Mouse (Mus musculus): ENCODE results near the gene 2010300C02Rik. TPM values are rescaled to one million over a fixed set of nuclear protein-coding genes. Genes with fewer than 3 reads are reported as not detected.
"Not testable (repeated sequence)": the region's sequence is repeated elsewhere in the genome, so short reads cannot be mapped to it uniquely, and the experiment has no call there.

2010300C02Rik gene
- total RNA-seq, 1 experiment from 2014 or later = not detected

DNA sequence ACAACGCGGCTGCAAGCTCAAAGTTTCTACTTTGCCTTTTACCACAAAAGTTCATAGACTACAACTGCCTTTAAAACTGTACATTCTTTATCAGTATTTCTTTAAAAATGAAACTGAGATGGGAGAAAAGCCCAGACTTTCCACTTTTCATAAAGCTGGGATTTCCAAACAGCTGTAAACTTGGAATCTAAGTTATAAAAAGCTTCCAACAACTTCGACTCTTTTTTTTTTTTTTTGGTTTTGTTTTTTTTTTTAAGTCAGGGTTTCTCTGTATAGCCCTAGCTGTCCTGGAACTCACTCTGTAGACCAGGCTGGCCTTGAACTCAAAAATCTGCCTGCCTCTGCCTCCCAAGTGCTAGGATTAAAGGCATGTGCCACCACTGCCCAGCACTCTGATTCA is 125.1 kb downstream of the 2010300C02Rik start:
- ATAC-seq (replicated peaks; ENCODE audit: low read depth, poor library complexity, severe bottlenecking) = not testable (repeated sequence)

DNA sequence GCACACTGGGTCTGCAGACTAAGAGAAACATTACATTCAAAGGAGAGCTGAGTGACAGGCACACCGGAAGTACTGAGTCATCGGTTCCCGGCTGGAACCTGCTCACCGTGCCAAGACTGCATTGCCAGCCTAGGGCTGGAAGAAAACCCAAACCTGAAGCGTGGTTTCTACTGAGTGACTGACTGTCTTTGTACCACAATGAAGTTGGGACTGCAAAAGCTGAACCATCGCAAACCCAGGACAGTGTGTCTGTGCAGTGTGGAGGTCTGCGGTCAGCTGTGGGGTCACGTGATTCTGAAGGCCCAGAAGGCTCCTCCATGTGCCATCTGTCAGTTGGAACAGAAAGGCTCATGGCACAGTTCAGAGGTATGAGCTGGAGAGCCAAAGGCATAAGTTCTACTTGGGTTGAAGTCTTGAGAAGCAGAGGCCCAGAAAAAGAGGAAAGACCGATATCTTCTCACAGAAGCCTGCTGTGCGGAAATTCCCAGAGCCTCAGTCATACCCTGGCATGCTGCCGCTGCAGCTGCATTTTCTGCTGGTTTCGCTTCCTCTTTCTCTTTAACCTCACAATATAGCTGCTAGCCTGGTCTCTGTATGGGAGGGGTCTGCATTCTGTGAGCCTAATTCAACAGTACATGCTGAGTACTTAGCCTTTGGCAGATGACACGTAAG is 133.9 kb downstream of the 2010300C02Rik start:
- peak; percentile 86 for ATAC-seq (replicated peaks; ENCODE audit: low read depth, poor library complexity, severe bottlenecking)

DNA sequence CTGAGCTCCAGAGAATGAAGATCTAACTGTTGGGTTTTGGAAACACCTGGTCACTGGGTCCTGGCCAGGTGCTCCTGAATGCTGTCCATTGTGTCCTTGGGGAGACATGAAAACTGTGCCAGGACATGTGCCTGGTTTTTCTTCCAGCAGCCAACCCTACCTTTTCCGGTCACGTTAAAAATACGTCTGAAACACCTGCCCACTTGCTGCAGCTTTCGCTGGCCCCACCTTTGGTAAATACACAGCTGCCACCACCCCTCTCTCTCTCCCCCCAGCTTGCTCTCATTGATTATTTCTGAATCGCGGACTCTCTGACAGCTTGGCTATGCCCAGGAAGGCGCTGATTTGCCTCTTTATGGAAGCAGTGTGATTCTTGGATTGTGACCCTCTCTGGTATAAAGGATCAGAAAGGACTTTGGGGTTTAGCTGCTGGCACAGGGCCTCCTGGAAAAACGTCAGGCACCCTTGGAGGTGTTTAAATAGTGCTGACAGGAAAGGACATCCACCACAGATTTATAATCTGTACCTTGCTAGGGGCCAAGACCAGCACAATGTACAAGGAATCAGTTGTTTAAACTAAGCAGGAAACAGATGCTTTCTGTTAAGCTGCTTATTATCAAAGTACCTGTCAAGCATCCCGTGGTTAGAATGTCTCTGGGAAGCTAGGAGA is 136.0 kb downstream of the 2010300C02Rik start:
- no peak for ATAC-seq (replicated peaks; ENCODE audit: low read depth, poor library complexity, severe bottlenecking)

DNA sequence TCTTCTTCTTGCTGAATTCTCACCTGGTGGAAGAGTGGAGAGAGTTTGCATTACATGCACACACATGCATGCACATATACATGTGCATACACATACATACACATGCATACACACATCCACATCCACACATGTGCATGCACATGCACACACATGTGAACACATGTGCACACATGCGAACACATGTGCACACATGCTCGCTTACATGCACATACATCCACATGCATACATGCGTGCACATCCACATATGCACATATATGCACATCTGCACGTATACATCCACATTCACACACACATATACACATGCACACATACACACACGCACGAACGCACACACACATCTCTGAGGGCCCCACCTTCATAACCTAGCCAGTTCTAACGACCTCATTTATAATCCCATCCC is 136.7 kb downstream of the 2010300C02Rik start:
- no peak for ATAC-seq (replicated peaks; ENCODE audit: low read depth, poor library complexity, severe bottlenecking)

DNA sequence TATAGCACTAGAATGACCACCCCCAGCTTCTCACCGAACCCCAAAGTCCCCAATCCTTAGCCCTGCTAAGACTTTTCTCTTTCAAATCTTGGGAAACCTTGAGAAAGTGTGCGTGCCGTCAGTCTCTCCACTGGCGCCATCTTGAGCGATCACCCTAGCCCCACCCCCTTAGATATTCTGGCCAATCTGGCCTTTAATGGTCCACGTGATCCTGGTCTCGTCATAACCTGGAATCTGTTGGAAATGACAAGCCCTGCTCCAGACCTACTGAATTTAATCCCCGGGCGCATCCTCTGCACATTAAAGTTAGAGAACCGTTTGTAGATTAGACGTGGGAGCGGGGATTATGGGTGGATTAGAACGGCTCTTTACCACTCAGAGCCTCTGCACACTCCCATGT is 140.2 kb downstream of the 2010300C02Rik start:
- ATAC-seq (replicated peaks; ENCODE audit: low read depth, poor library complexity, severe bottlenecking) = no peak

DNA sequence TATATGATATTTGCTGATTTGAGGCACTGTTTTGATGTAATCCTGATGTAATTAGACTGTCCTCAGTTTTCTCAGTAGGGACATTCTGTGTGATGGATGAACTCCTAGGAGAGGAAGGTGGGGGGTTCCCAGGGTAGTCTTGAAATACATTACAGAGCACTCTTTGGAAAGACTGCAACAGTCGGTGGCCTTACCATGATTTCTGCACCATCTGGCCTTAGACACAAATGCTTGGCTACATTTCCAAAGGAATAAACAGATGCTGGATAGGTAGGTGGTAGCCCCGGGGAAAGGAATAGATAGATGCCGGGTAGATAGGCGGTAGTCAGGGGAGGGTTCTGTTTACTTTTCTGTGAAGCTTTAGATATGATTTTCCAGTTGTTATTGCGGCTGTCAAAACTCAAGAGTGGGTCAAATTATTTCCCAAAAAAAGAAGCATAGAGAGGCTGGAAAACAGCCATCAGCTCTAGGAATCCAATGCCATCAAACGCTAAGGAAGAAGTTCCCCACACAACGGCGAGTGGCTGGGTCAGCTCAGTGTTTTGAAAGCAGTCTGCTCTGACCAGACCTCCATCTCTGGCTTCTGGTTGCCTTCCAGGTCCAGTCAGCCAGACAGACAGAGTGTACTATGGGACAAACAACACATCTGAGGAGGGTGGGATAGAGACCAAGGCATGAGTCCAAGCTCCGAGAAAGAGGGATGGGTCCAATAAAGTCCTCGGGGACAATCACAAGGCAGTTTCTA is 147.2 kb downstream of the 2010300C02Rik start:
- ATAC-seq (replicated peaks; ENCODE audit: low read depth, poor library complexity, severe bottlenecking) = no peak

DNA sequence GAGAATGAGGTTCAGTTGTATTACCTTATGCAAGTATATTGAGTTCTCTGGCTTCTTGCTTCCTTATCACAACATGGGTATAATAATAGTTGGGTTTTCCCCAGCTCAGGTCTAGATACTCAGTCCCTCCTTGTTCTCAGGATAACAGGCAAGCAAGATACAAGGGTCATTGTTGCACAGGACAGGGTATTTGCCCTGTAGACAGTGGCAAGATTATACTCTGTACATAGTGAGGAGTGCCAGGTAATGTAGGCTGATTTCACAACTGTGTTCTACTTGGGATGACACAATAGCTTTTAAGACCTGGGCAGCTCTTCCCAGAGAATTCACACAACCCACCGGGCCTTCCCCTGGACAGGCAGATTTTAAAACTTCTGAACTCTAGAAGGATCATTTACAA is 151.5 kb downstream of the 2010300C02Rik start:
- no peak for ATAC-seq (replicated peaks; ENCODE audit: low read depth, poor library complexity, severe bottlenecking)

DNA sequence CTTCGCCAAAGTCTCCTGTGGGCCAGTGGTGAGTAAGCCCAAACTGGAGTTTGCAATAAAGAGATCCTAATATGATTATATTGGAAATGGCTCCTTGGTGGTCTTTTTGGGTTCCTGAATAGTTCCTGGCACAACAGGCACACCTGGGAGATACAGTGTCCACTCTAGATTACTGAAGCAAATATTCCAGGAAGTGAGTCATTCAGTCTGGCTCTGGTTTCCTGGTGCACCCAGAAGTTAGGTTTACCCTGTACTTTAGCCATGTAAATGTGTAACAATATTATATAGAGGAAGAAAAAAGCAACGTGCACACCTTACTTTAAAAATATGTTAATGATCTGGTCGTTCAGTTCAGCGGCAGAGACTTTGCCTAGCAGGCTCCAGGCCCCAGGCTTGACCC is 153.1 kb downstream of the 2010300C02Rik start:
- no peak for ATAC-seq (replicated peaks; ENCODE audit: low read depth, poor library complexity, severe bottlenecking)

DNA sequence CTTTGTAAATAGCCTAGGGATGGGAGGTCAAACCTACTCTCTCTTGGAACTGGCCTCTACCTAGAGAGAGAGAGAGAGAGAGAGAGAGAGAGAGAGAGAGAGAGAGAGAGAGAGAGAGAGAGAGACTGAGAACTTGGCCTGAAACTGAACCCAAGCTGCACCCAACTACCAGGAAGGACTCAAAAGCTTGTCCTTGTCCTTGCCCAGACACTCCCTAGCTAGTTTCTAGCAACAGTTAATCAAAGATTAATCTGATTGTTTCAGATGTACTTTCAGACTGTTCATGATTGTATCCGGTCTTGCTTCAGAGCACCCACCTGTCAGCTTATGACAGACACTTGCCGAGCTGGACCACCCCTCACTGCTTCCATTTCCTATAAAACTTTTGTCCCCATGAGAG is 153.5 kb downstream of the 2010300C02Rik start:
- ATAC-seq (replicated peaks; ENCODE audit: low read depth, poor library complexity, severe bottlenecking) = no peak

DNA sequence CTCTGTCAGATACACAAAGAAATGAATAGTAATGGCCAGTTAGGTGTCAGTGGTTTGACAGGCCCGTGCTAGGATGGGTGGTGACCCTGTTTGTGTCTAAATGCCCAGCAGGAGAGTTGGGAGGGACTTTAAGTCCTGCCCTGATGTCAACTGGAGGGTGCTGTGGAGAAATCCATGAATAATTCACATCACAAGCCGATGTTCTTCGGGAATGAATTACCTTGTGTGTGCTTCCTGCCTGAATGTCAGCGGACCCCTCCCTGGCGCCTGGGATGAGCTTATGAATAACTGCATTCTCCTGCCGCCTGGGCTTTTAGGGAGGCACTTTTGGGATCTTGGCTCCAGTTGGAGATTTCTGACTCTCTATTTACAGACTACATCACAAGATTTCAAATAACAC is 154.5 kb downstream of the 2010300C02Rik start:
- no peak for ATAC-seq (replicated peaks; ENCODE audit: low read depth, poor library complexity, severe bottlenecking)

DNA sequence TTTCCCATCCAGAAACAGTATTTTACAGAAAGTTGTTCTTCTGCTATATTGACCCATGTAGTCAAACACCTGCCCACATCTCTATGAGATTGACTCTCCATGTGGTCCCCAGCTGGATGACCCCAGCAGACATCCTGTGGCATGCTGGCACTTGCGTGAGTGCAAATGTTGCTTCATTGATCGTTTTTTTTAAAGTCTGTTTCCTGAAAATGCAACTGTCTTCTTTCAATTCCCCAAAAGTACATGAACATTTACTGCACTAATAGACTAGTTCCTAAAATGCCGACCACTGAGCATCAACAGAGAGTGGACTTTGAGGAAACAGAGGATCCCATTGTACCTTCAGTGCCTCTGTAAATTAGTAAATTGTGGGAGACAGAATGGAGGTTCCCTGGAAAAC is 157.9 kb downstream of the 2010300C02Rik start:
- peak; percentile 87 for ATAC-seq (replicated peaks; ENCODE audit: low read depth, poor library complexity, severe bottlenecking)

Other genes starting within 250 kb of the 2010300C02Rik start
- 9.9 and 15.8 TPM in 2 replicates for gene Mgat4a, start 179.1 kb downstream of the 2010300C02Rik start, total RNA-seq (2017)
- 10.5 and 11.5 TPM in 2 replicates for gene Tsga10, start 146.3 kb upstream of the 2010300C02Rik start, total RNA-seq (2017)
- gene Lipt1, start 151.7 kb upstream of the 2010300C02Rik start, total RNA-seq (2017) = 4.3 and 6.9 TPM in 2 replicates
- 22.7 and 36.1 TPM in 2 replicates for gene Mitd1, start 170.3 kb upstream of the 2010300C02Rik start, total RNA-seq (2017)
- gene Mrpl30, start 170.4 kb upstream of the 2010300C02Rik start, total RNA-seq (2017) = 220 and 300 TPM in 2 replicates
- gene Lyg2, start 196.4 kb upstream of the 2010300C02Rik start, total RNA-seq (2017) = not detected in 2 replicates
- gene Lyg1, start 237.7 kb upstream of the 2010300C02Rik start, total RNA-seq (2017) = not detected in 2 replicates